Mouse (Mus musculus): Measurements from ENCODE around the gene Rbm33. TPM values are rescaled to one million over a fixed set of nuclear protein-coding genes. Genes with fewer than 3 reads are reported as not detected.
A peak's percentile ranks its signal among the peaks of the same experiment; 100 is the strongest.

Gene Rbm33
- total RNA-seq, 2 experiments from 2014 or later, result 20.3 to 28.3 TPM

- no peak for DNase-seq
- intact Hi-C loops (cut with DNase I; ENCODE audit: low total_unique reads), result no loop called here
These were observed 4.8 kb downstream of the Rbm33 start for GRCm38 (mm10) chr5:28321769-28322168.

- intact Hi-C loops (cut with DNase I; ENCODE audit: low total_unique reads), result no loop called here
- DNase-seq, result no peak
These were observed 5.3 kb downstream of the Rbm33 start for GRCm38 (mm10) chr5:28322189-28322588.

DNA sequence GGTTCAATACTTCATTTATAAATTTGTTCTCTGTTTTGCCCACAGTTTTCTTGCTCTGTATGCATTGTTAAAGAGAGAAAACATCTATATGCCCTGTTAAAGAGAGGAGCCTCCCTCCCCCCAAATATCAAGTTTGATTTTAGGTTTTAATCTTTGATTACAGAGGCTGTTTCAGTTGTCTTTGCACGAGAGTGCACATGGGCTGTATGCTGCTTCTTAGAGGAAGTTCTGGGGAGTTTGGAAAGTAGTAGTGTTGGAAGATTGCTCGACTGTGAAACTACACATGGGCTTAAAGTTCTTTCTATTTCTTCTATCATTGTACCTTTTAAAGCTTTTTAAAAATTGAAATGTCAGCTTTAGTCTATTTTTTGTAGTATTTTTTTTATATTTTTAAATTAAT, 6.9 kb downstream of the Rbm33 start:
- intact Hi-C loops (cut with DNase I; ENCODE audit: low total_unique reads), result no loop called here
- no peak for DNase-seq

DNA sequence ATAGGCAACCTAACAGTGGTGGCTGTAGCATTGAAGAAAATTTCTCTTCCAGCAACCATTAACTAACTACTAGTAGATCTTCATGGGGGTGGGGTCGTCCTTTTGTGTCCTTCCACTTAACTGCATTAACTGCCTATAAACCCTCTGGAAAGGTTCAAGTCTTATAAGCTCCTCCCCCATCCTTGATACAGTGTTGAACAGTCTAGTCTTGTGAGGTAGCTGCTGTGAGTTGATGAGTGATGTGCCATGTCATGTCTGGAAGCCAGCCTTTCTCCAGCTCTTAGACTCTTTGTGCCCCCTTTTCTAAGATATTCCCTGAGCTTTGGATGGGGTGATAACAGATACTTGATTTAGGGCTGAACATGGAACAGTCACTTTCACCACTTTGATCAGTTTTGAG, 7.5 kb downstream of the Rbm33 start:
- DNase-seq, result no peak
- intact Hi-C loops (cut with DNase I; ENCODE audit: low total_unique reads), result no loop called here

DNA sequence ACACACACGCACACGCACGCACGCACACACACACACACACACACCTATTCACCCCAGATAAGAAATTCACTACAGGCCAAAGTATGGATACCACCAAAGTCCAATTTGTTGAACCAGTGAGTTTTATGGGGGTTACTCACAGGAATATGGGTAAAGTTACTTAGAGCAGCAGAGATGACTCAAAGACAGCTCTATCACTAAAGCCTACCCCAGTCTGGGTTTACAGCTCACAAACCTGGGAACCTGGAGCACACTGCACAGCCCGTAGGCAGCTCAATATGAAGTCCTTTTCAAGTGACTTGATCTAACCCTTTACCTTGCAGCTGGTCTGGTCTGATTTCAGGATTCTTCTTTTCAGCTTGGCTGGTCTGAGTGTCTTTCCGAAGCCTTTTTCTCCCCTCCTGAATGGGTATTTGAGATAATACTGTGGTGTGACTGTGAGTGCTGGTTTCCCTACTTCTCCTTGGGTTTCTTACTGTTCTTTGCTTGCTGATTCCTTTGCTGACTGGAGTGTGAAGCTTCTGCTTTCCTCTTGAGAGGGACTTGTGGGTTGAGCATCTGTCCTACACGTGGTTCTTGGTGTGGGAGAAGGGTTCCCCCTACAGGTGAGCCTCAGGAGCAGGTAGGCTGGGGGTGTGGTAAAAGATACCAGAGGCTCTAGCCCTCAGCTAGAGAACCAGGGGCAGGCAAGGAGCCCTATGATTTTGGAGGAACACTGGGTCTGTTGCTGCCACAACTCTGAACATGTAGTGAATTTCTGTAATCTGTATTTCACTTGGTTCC, 12.3 kb downstream of the Rbm33 start:
- intact Hi-C loops (cut with DNase I; ENCODE audit: low total_unique reads), result no loop called here

GRCm38 (mm10) chr5:28333731-28334130, 16.8 kb downstream of the Rbm33 start:
- intact Hi-C loops (cut with DNase I; ENCODE audit: low total_unique reads), result no loop called here
- peak; percentile 21 for DNase-seq

More for the DNA sequence above, 12.3 kb downstream of the Rbm33 start:
- DNase-seq, result no peak

DNA sequence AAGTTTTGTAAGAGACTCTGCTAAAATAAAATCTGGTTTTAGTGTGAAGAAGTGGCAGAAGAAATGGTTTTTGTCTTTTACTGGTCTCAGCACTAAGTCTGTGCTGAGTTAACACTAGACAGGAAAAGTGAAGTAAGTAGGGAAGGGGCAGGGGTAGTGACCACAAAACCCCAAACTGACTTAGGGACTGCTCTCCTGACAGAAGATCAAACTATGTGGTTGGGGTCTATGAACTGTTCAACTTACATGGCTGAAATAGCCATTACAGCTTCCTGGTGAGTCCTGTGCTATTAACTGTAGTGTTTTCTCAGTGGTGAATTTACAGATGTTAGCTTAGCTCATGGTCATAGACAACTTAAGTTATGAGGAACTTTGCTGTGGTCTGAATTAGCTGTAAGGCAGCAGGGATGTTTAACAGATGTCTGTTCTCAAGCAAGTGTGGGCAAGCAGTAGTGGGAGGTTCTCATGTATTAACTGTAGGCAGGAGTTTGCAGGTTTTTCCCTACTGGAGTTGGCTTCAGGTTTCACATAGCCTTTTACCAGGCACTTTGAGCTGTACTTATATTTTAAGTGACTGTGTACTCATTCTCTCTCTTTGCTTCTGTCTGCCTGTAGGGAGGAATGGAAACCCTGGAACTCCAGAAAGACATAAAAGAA, 35.1 kb downstream of the Rbm33 start:
- intact Hi-C loops (cut with DNase I; ENCODE audit: low total_unique reads), result no loop called here
- no peak for DNase-seq

- no peak for DNase-seq
- intact Hi-C loops (cut with DNase I; ENCODE audit: low total_unique reads), result no loop called here
These were observed 38.7 kb downstream of the Rbm33 start for GRCm38 (mm10) chr5:28355614-28356013.

DNA sequence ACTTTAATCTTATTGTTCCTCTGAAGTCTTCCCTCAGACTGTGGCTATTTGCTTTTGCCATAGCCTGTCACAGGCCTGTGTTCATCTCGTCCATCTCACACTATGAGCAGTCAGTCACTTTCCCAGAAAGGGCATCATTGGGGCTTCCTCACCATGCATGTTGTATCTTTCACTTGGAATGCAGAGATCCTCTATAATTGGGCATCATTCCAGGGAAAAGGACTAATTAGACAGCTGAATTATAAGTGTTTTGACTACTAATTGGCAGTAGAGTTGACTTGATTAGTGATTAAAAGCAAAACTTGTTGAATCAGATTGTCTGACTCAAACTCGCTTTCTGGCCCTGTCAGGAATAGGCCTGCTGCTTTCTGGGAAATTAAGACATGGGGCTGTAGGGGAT, 43.8 kb downstream of the Rbm33 start:
- DNase-seq, result no peak
- intact Hi-C loops (cut with DNase I; ENCODE audit: low total_unique reads), result no loop called here

- no peak for DNase-seq
These were observed 51.1 kb downstream of the Rbm33 start for GRCm38 (mm10) chr5:28368056-28368455.

GRCm38 (mm10) chr5:28370836-28371235, 53.9 kb downstream of the Rbm33 start:
- no peak for DNase-seq
- intact Hi-C loops (cut with DNase I; ENCODE audit: low total_unique reads), result no loop called here

More at GRCm38 (mm10) chr5:28368056-28368455, 51.1 kb downstream of the Rbm33 start:
- intact Hi-C loops (cut with DNase I; ENCODE audit: low total_unique reads), result no loop called here

GRCm38 (mm10) chr5:28372172-28372664, 55.3 kb downstream of the Rbm33 start:
- intact Hi-C loops (cut with DNase I; ENCODE audit: low total_unique reads), result no loop called here
- DNase-seq, result no peak

- intact Hi-C loops (cut with DNase I; ENCODE audit: low total_unique reads), result no loop called here
- DNase-seq, result no peak
These were observed 56.8 kb downstream of the Rbm33 start for GRCm38 (mm10) chr5:28373498-28374427.

- no peak for DNase-seq
- intact Hi-C loops (cut with DNase I; ENCODE audit: low total_unique reads), result no loop called here
These were observed 60.4 kb downstream of the Rbm33 start for GRCm38 (mm10) chr5:28377299-28377698.

GRCm38 (mm10) chr5:28382289-28382688, 65.4 kb downstream of the Rbm33 start:
- no peak for DNase-seq
- intact Hi-C loops (cut with DNase I; ENCODE audit: low total_unique reads), result no loop called here

DNA sequence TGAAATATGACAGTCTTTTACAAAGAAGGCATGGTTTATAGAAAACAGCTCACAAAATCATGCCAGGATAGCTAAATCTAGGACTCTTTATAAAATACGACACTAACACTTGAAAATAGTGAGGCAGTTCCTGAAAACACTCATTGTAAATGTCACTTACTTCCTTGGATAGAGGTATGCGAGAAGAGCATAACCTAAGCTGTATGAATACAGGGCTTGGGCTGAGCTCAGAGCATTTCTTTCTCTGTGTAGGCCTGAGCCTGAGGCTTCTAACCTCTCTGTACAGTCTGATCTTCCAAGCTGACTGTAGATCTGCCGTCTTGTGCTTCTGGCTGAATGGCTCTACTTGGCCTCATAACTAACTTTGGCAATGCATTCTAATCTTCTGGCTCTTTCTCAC, 69.9 kb downstream of the Rbm33 start:
- no peak for DNase-seq
- intact Hi-C loops (cut with DNase I; ENCODE audit: low total_unique reads), result loop anchor here (5.0 kb wide), 1 partner anchor 89 kb away; no protein-coding TSS in a partner anchor

DNA sequence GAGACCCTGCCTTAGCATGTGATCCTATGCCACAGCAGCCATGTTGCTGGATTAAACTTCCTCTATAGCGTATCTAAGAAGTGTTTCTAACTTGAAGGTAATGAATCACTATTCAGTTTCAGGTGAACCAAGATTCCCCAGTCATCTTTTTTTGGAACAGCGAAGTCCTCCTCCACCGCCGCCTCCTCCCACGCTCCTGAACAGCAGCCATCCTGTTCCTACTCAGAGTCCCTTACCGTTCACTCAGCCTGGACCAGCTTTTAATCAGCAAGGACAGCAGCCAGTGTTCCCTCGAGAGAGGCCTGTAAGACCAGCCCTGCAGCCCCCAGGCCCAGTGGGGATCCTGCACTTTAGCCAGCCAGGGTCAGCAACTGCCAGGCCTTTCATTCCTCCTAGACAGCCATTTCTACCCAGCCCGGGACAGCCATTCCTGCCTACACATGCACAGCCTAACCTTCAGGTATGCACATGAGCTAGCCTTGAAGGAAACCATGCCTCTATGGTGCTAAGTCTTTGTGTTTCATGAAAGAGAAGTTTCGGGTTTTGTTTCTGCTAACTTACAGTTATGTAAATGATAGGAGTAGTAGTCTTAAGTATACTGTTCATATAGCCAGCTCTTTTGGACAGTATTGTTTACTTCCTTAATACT, 70.7 kb downstream of the Rbm33 start:
- DNase-seq, result no peak
- intact Hi-C loops (cut with DNase I; ENCODE audit: low total_unique reads), result loop anchor here (5.0 kb wide), 1 partner anchor 90 kb away; no protein-coding TSS in a partner anchor

GRCm38 (mm10) chr5:28388184-28388583, 71.3 kb downstream of the Rbm33 start:
- DNase-seq, result peak; percentile 53
- intact Hi-C loops (cut with DNase I; ENCODE audit: low total_unique reads), result loop anchor here (5.0 kb wide), 1 partner anchor 91 kb away; no protein-coding TSS in a partner anchor

- no peak for DNase-seq
- intact Hi-C loops (cut with DNase I; ENCODE audit: low total_unique reads), result no loop called here
These were observed 73.3 kb downstream of the Rbm33 start for GRCm38 (mm10) chr5:28390189-28390588.

Measured in gastrocnemius, postnatal 14 days (tissue).